Mouse (Mus musculus) kidney, postnatal 4 days (tissue): ENCODE measurements around the gene Adam15.

Source experiments
- DNase-seq, 2 experiments: peaks; one replicate each; pipeline ENCODE4 v3.0.0; 2021; ENCODE audit warnings: mixed read lengths in 2 of 2

The Adam15 gene

GRCm38 (mm10) chr3:89383651-89384255 lies 34.0 kb upstream of the Adam15 start:
- DNase-seq: no peak

GRCm38 (mm10) chr3:89382950-89383349 lies 33.2 kb upstream of the Adam15 start:
- no peak for DNase-seq

GRCm38 (mm10) chr3:89382033-89382882 lies 32.5 kb upstream of the Adam15 start:
- no peak for DNase-seq

- DNase-seq: no peak
Measured at GRCm38 (mm10) chr3:89381233-89381632, 31.4 kb upstream of the Adam15 start.

GRCm38 (mm10) chr3:89380711-89381110 lies 30.9 kb upstream of the Adam15 start:
- no peak for DNase-seq

- no peak for DNase-seq
Measured at GRCm38 (mm10) chr3:89380291-89380690, 30.5 kb upstream of the Adam15 start.

GRCm38 (mm10) chr3:89379388-89380131 lies 29.8 kb upstream of the Adam15 start:
- DNase-seq: no peak

- peak; percentile 83 to 90 for DNase-seq
Measured at GRCm38 (mm10) chr3:89378394-89379067, 28.7 kb upstream of the Adam15 start.

- no peak for DNase-seq
Measured at GRCm38 (mm10) chr3:89377831-89378230, 28.0 kb upstream of the Adam15 start.

GRCm38 (mm10) chr3:89373581-89374231 lies 23.9 kb upstream of the Adam15 start:
- no peak for DNase-seq

- no peak for DNase-seq
Measured at GRCm38 (mm10) chr3:89367338-89367737, 17.5 kb upstream of the Adam15 start.

- DNase-seq: peak; percentile 54 to 72
Measured at GRCm38 (mm10) chr3:89365486-89366414, 16.0 kb upstream of the Adam15 start.

GRCm38 (mm10) chr3:89365153-89365485 lies 15.3 kb upstream of the Adam15 start, which contains the start of gene Dcst1:
TSS of gene Dcst1 (minus strand) at chr3:89365253.
- DNase-seq: no peak

- no peak for DNase-seq
Measured at GRCm38 (mm10) chr3:89364631-89365030, 14.8 kb upstream of the Adam15 start.

GRCm38 (mm10) chr3:89361675-89362074 lies 11.9 kb upstream of the Adam15 start, which contains the start of gene Dcst2:
TSS of gene Dcst2 (plus strand) at chr3:89361975.
- DNase-seq: no peak

- no peak for DNase-seq
Measured at GRCm38 (mm10) chr3:89360237-89360636, 10.4 kb upstream of the Adam15 start.

- no peak for DNase-seq
Measured at GRCm38 (mm10) chr3:89359630-89360029, 9.8 kb upstream of the Adam15 start.

GRCm38 (mm10) chr3:89356029-89356428 lies 6.2 kb upstream of the Adam15 start:
- DNase-seq: no peak

- peak in 1 of 2 experiments; percentile 57 for DNase-seq
Measured at GRCm38 (mm10) chr3:89355512-89355902, 5.7 kb upstream of the Adam15 start.

- peak; percentile 93 for DNase-seq
Measured at GRCm38 (mm10) chr3:89354816-89355511, 5.2 kb upstream of the Adam15 start.

- no peak for DNase-seq
Measured at GRCm38 (mm10) chr3:89351271-89351670, 1.5 kb upstream of the Adam15 start.
